Mouse (Mus musculus): ENCODE data around the gene Olfr766-ps1.
"Not testable (repeated sequence)": the region's sequence is repeated elsewhere in the genome, so short reads cannot be mapped to it uniquely, and the experiment has no call there.

Gene Olfr766-ps1

DNA sequence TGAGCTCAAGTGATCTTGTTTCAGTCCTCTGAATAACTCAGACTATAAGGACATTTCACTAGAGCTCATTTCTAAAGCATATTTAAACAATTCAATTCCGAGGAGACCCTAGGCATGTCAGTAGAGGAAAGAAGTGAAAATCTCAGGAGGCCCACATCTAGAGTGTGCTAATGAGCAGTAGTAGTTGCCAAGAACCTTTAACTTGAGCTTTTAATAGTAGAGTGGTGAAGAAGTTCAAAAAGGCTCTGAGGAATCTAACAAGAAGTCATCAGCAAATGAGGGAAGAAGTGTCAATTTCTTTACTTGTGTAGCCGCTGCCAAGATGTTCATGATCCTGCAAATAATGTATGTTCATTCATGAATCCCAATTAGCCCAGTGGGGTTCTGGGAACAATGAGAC, at the start of gene Olfr766-ps1:
Gene Olfr766-ps1 (minus strand): TSS at position 101 of the 400 bp plus-strand sequence.
- in situ Hi-C loops (cut with MboI, MseI) = no loop called here

DNA sequence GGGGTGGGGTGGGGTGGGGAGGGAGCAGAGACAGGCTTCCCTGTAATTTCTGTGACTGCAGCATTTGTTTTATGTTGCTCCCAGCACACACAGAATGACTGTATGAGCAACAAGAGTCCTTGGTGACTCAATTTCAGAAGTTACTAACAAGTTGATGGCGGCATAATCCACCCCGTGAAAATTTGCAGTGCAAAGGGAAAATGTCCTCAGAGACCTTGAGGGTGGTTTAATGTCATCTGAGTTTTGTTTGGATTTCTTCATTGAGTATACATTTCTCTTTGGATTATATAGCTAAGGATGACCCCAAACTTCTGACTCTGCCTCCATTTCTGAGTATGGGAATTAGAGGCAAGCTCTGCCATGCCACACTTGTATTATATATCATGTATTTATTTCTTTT, 49.0 kb upstream of the Olfr766-ps1 start, which contains the start of gene Olfr769:
Gene Olfr769 (minus strand): TSS at position 101 of the 400 bp plus-strand sequence.
- in situ Hi-C loops (cut with MboI, MseI) = no loop called here

DNA sequence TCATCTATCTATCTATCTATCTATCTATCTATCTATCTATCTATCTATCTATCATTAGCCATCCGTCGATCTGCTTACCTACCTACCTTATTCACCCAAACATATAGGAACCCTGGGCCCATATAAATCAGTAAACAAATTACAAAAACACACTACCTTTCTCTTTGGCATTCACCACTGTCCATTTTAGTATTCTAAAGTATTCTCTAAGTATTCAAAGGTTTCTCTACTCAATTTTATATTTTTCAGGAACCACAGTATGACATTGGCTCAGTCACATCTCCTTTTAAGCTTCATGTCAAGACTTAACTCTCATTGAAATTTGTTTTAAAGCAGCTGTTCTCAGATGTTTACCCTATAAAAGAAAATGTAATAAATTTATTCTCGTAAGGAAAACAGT, 46.4 kb upstream of the Olfr766-ps1 start:
- in situ Hi-C loops (cut with MboI, MseI) = no loop called here

DNA sequence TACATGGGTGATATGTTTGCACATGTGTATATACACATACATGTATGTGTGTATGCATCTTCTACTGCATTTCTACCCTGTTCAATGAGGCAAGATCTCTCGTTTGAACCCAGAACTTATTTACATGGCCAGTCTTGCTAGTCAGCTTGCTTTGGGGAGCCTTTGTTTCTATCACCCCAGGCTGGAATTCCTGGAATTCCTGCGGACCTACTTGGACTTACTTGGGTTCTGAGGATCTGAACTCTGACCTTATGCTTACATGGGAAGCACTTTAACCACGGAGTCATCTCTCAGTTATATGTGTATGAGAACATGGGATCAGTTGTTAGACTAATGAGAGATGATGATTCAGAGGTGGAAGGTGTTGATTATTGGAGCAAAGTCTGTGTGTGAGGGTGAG, 32.5 kb upstream of the Olfr766-ps1 start:
- in situ Hi-C loops (cut with MboI, MseI) = no loop called here

DNA sequence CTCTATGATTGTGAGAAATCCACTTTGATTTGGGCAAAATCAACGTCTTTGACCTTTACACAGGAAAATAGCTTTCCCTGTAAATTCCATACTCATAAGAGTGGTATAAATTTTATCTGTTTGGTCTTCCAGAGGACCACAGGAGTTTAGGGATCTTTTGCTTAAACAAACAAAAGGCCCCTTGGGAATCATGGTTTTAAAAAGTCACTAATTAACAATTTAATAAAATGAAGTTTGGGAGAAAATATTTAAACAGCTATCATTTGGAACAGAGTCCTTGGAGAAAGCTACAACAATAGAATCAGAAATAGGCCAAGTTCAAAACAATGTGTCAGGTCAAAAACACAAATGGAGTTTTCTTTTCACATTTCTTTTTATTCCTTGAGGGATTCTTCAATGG, 30.5 kb upstream of the Olfr766-ps1 start, which contains the start of gene Olfr768:
Gene Olfr768 (minus strand): TSS at position 101 of the 400 bp plus-strand sequence.
- in situ Hi-C loops (cut with MboI, MseI) = no loop called here

DNA sequence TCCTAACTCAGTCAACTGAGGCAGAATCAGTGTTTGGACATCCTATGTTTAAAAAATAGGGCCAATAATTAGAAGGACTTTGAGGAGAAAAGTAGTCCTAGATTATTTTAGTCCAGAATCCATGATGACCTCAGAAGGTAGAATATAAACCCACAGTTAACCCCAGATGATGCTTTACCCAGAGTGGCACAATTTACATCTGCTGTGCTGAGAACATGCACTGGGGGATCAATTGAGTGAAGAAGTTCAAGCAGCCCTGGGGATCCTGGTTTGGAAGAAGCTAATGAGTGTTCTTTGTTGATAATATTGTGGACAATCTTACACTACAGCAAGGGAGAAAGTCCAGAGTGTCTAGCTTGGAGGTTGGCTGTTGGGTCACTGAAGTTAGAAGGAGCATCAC, 14.0 kb upstream of the Olfr766-ps1 start, which contains the start of gene Olfr767:
Gene Olfr767 (minus strand): TSS at position 101 of the 400 bp plus-strand sequence.
- in situ Hi-C loops (cut with MboI, MseI) = not testable (repeated sequence)

DNA sequence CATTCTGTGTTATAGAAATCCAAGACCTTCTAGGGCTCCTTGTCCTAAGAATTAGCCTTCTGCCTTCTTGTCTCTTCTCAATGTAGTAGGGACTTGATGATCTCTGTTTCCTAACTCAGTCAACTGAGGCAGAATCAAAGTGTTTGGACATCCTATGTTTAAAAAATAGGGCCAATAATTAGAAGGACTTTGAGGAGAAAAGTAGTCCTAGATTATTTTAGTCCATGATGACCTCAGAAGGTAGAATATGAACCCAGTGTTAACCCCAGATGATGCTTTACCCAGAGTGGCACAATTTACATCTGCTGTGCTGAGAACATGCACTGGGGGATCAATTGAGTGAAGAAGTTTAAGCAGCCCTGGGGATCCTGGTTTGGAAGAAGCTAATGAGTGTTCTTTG, 18.9 kb downstream of the Olfr766-ps1 start, which contains the start of gene Olfr765:
Gene Olfr765 (minus strand): TSS at position 101 of the 400 bp plus-strand sequence.
- in situ Hi-C loops (cut with MboI, MseI) = not testable (repeated sequence)

DNA sequence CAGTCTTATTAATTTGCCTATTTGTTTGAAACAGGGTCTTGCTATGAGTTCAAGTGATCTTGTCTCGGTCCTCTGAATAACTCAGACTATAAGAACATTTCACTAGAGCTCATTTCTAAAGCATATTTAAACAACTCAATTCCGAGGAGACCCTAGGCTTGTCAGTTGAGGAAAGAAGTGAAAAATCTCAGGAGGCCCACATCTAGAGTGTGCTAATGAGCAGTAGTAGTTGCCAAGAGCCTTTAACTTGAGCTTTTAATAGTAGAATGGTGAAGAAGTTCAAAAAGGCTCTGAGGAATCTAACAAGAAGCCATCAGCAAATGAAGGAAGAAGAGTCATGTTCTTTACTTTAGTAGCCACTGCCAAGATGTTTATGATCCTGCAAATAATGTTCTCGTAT, 29.0 kb downstream of the Olfr766-ps1 start, which contains the start of gene Olfr764-ps1:
Gene Olfr764-ps1 (minus strand): TSS at position 101 of the 400 bp plus-strand sequence.
- in situ Hi-C loops (cut with MboI, MseI) = no loop called here

DNA sequence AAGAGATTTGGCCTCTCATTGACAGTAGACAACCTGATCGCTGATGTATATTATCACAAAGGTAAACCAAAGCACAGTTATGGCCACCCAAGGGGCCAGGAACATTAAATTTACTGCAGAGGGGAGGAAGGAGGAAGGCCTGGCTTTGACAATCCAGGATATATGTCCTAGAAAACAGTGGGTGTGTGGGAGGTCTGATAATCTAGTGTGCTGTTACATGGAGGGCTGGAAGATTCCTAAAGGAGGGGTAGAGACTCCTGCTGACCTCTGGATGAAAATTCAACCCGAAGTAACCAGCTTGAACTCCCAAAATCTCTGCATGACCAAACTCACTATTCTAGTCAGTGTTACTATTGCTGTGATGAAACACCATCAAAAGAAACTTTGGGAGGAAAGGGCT, 40.4 kb downstream of the Olfr766-ps1 start:
- in situ Hi-C loops (cut with MboI, MseI) = loop anchor here (5.0 kb wide), 1 partner anchor 1064 kb away; no protein-coding TSS in a partner anchor

DNA sequence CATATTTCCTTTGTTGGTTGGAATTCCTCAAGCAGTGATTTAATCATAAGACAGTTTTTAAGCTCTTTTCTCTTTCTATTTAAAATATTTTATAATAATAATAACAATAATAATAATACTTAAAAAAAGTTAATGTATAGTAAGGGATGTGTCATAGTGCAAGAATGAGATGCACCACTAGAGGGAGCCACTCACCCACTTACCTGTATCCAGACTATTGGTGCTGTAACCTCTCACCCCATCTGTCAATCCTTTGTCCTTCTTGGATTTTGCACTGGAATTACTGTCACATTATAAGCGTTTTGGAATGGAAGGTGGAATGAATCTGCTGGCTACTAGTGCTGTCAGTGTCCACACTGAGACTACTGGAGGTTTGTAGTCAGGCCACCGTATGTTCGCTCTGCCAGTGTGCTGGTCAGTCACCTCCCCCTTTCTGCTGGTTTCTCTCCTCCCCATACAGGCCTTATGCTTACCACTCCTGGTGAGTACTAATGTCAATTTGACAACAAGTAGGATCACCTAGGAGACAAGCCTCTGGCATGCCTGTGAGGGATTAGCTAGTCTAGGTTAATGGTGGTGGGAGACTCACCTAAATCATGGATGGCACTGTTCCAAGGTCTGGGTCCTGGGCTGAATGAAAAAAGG, 42.6 kb downstream of the Olfr766-ps1 start:
- in situ Hi-C loops (cut with MboI, MseI) = loop anchor here (5.0 kb wide), 1 partner anchor 1066 kb away; no protein-coding TSS in a partner anchor

DNA sequence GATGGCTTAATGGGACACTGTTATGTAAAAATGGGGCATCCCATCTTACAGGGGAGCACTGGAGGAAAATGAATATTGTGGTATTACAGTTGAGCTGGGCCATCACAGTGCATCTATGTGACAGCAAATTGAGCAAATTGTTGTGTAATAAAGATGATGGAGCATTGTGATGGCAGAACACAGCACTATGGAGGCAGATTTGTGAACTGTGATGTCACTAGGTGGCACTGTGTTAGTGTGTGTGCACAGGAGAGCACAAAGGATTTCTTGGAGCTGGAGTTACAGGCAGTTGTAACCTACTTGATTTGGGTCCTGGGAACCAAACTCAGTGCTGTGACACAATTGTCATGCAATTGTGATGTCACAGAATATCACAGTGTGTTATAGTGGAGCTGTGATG, 45.5 kb downstream of the Olfr766-ps1 start:
- in situ Hi-C loops (cut with MboI, MseI) = no loop called here

DNA sequence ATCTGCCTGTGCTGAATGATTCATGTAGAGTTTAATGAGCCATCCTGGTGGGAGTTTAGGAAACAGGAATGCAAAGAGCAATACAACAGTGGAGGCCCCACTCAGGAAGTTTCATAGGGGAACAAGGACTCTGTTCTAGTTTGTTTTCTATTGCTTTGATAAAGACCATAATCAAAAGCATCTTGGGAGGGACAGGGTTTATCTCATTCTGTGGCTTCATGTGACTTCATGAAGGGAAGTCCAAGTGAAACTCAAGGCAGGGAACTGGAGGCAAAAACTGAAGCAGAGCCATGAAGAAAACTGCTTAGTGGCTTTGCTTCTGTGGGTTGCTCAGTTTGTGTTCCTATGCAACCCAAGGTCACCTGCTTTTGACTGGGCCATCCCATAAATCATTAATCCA, 54.3 kb downstream of the Olfr766-ps1 start:
- in situ Hi-C loops (cut with MboI, MseI) = no loop called here

All from regulatory T cell (primary cell).